In the genomic region with DNA sequence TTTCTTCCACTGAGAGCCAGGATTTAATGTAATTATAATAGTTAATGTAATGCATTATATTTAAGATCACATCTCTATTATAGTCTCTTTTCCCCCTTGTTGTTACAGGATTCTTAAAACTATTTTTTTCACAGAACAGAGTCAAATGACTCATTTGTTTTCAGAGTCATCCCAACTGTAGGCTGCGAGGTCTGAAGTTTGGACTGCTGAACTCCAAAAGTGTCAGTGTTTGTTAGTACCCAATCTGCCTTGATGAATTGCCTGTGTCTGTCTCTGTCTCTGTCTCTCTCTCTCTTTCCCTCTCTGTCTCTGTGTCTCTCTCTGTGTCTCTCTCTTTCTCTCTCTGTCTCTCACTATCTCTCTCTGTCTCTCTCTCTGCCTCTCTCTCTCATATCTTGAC, we compare ENCODE assay signal across 30 mouse cellular contexts. TPM values are rescaled to one million over a fixed set of nuclear protein-coding genes. Genes with fewer than 3 reads are reported as not detected.
DNase-seq lines count a peak whose midpoint lies in the region; ATAC-seq and TF ChIP-seq lines count a peak whose summit lies in the region.
"Had no signal": no experiment of that assay in that cellular context is flagged by ENCODE, and none has a peak within 500 bp of the region (broad histone marks: within the 10 kb centered on the region; RNA-seq: fewer than 3 reads in every experiment).

No protein-coding gene starts in this region.

- H3K9me3 ChIP-seq in liver, embryonic 16.5 days (replicated peaks; ENCODE audit: control insufficient read depth, low read length) = no peaks in the 10 kb centered on the region
- H3K9me3 ChIP-seq in liver, embryonic 12.5 days (replicated peaks) = no peaks in the 10 kb centered on the region; the same call in 1 of the 2 replicates
- H3K9me3 ChIP-seq in stomach, embryonic 16.5 days (replicated peaks; ENCODE audit: control insufficient read depth, low read length) = no peaks in the 10 kb centered on the region
- no peaks in the 10 kb centered on the region; the same call in 1 of the 2 replicates for H3K9me3 ChIP-seq in heart, embryonic 12.5 days (replicated peaks)
- H3K9me3 ChIP-seq: embryonic facial prominence, embryonic 12.5 days; embryonic facial prominence, embryonic 15.5 days; heart, embryonic 15.5 days; hindbrain, embryonic 13.5 days had no signal

- DNase-seq in kidney, adult 2 months = no peak
- no peak for DNase-seq in kidney, postnatal 36 days
- DNase-seq: adrenal gland, adult 2 months; adrenal gland, postnatal 14 days; B cell, adult 2 months; cerebellum, adult 11 months; cerebellum, adult 2 months; cerebellum, adult 9-11 months; cerebellum, postnatal 25 days; forebrain, postnatal 0 days; gastrocnemius, adult 2 months; gastrocnemius, postnatal 14 days; heart, adult 11 months; heart, postnatal 10 days; heart, postnatal 36 days had no signal

- no peak for TF ChIP-seq POLR2A in kidney, adult 2 months (IDR thresholded peaks at IDR 0.05; ENCODE audit: low read depth, low read length)

- H3K27ac ChIP-seq in kidney, adult 2 months (ENCODE audit: insufficient read depth, low read depth, low read length) = 0 out of 2 replicates have a peak overlapping the region, but pooled peaks have one; percentile 23
- H3K27ac ChIP-seq in liver, embryonic 16.5 days (ENCODE audit: low read length) = peak overlapping the region; percentile 51
- H3K27ac ChIP-seq in liver, embryonic 12.5 days = no peak overlapping the region
- peak overlapping the region; percentile 35 for H3K27ac ChIP-seq in stomach, embryonic 16.5 days (ENCODE audit: low read length)
- no peak overlapping the region for H3K27ac ChIP-seq in heart, embryonic 12.5 days (ENCODE audit: poor library complexity, severe bottlenecking)
- H3K27ac ChIP-seq: embryonic facial prominence, embryonic 12.5 days; embryonic facial prominence, embryonic 15.5 days; gastrocnemius, adult 2 months; heart, embryonic 15.5 days; hindbrain, embryonic 10.5 days; hindbrain, embryonic 13.5 days had no signal

- no peak overlapping the region for H3K4me3 ChIP-seq in kidney, adult 2 months (ENCODE audit: insufficient read depth, low read depth, low read length)
- no peak overlapping the region for H3K4me3 ChIP-seq in liver, embryonic 16.5 days (ENCODE audit: low read depth, low read length)
- no peak overlapping the region for H3K4me3 ChIP-seq in liver, embryonic 12.5 days
- H3K4me3 ChIP-seq in stomach, embryonic 16.5 days (replicated peaks; ENCODE audit: low read length) = no peak overlapping the region
- H3K4me3 ChIP-seq in heart, embryonic 12.5 days = no peak overlapping the region
- H3K4me3 ChIP-seq: embryonic facial prominence, embryonic 12.5 days; embryonic facial prominence, embryonic 15.5 days; gastrocnemius, adult 2 months; heart, embryonic 15.5 days; hindbrain, embryonic 10.5 days; hindbrain, embryonic 13.5 days had no signal

- WGBS in kidney, adult 2 months = 58% methylated on average over 1 of the region's 1 CpGs
- 50% methylated on average over 1 of the region's 1 CpGs for WGBS in liver, embryonic 16.5 days (ENCODE audit: insufficient replicate concordance)
- 52% methylated on average over 1 of the region's 1 CpGs for WGBS in liver, embryonic 12.5 days (ENCODE audit: insufficient replicate concordance)
- 58% methylated on average over 1 of the region's 1 CpGs for WGBS in stomach, embryonic 16.5 days
- WGBS in heart, embryonic 12.5 days = 89% methylated on average over 1 of the region's 1 CpGs

- no peaks in the 10 kb centered on the region for H3K27me3 ChIP-seq in kidney, adult 2 months (replicated peaks; ENCODE audit: control insufficient read depth, insufficient read depth, low read length)
- H3K27me3 ChIP-seq in liver, embryonic 16.5 days (ENCODE audit: control insufficient read depth, insufficient read depth, low read depth, low read length) = no peaks in the 10 kb centered on the region
- no peaks in the 10 kb centered on the region for H3K27me3 ChIP-seq in liver, embryonic 12.5 days (replicated peaks)
- no peaks in the 10 kb centered on the region for H3K27me3 ChIP-seq in stomach, embryonic 16.5 days (ENCODE audit: control insufficient read depth, insufficient read depth, low read length)
- no peaks in the 10 kb centered on the region for H3K27me3 ChIP-seq in heart, embryonic 12.5 days (replicated peaks)
- H3K27me3 ChIP-seq: CH12.LX; embryonic facial prominence, embryonic 12.5 days; embryonic facial prominence, embryonic 15.5 days; heart, embryonic 15.5 days; hindbrain, embryonic 13.5 days; Patski had no signal

- ATAC-seq in liver, embryonic 16.5 days (ENCODE audit: low read depth) = peak; percentile 35; the same call in 1 of the 2 replicates
- ATAC-seq in liver, embryonic 12.5 days = no peak
- ATAC-seq in stomach, embryonic 16.5 days (ENCODE audit: insufficient read depth, low FRiP score) = no peak
- no peak for ATAC-seq in megakaryocyte, adult 5-6 weeks (ENCODE audit: poor library complexity, severe bottlenecking)
- no peak for ATAC-seq in heart, embryonic 12.5 days (ENCODE audit: insufficient number of reproducible peaks, low FRiP score)
- ATAC-seq: forebrain, embryonic 14.5 days; forebrain, postnatal 0 days; Patski had no signal

- H3K9ac ChIP-seq in liver, embryonic 16.5 days (ENCODE audit: low read depth, low read length) = no peak overlapping the region
- no peak overlapping the region; the same call in 1 of the 2 replicates for H3K9ac ChIP-seq in liver, embryonic 12.5 days
- H3K9ac ChIP-seq in stomach, embryonic 16.5 days (ENCODE audit: low read length) = no peak overlapping the region
- no peak overlapping the region for H3K9ac ChIP-seq in heart, embryonic 12.5 days
- H3K9ac ChIP-seq: embryonic facial prominence, embryonic 12.5 days; embryonic facial prominence, embryonic 15.5 days; forebrain, postnatal 0 days; heart, embryonic 15.5 days; hindbrain, embryonic 13.5 days had no signal

- no peaks in the 10 kb centered on the region for H3K36me3 ChIP-seq in kidney, adult 2 months (ENCODE audit: control insufficient read depth, insufficient read depth, low read length)
- no peaks in the 10 kb centered on the region for H3K36me3 ChIP-seq in liver, embryonic 16.5 days (ENCODE audit: control insufficient read depth, insufficient read depth)
- no peaks in the 10 kb centered on the region for H3K36me3 ChIP-seq in liver, embryonic 12.5 days
- H3K36me3 ChIP-seq in stomach, embryonic 16.5 days (ENCODE audit: control insufficient read depth, insufficient read depth, low read length) = no peaks in the 10 kb centered on the region
- no peaks in the 10 kb centered on the region for H3K36me3 ChIP-seq in heart, embryonic 12.5 days
- H3K36me3 ChIP-seq: embryonic facial prominence, embryonic 12.5 days; embryonic facial prominence, embryonic 15.5 days; G1E; heart, embryonic 15.5 days; hindbrain, embryonic 10.5 days; hindbrain, embryonic 13.5 days had no signal

- no peak overlapping the region for H3K4me2 ChIP-seq in liver, embryonic 16.5 days (ENCODE audit: low read depth, low read length)
- H3K4me2 ChIP-seq in liver, embryonic 12.5 days = no peak overlapping the region
- no peak overlapping the region for H3K4me2 ChIP-seq in stomach, embryonic 16.5 days (ENCODE audit: low read depth, low read length)
- no peak overlapping the region for H3K4me2 ChIP-seq in heart, embryonic 12.5 days
- H3K4me2 ChIP-seq: embryonic facial prominence, embryonic 12.5 days; embryonic facial prominence, embryonic 15.5 days; heart, embryonic 11.5 days; heart, embryonic 15.5 days; hindbrain, embryonic 13.5 days had no signal

- no peak for TF ChIP-seq CTCF in kidney, adult 2 months (conservative IDR thresholded peaks at IDR 0.05; ENCODE audit: insufficient read depth, insufficient read length, low read depth, low read length)

- H3K4me1 ChIP-seq in kidney, adult 2 months (ENCODE audit: control insufficient read depth, insufficient read depth, low read length) = peaks cover 12% of the 10 kb centered on the region; the same call in 1 of the 2 replicates
- peaks cover under 1% of the 10 kb centered on the region; the same call in 1 of the 2 replicates for H3K4me1 ChIP-seq in liver, embryonic 16.5 days (ENCODE audit: control insufficient read depth, low read depth, low read length)
- peaks cover 6% of the 10 kb centered on the region for H3K4me1 ChIP-seq in liver, embryonic 12.5 days
- H3K4me1 ChIP-seq in stomach, embryonic 16.5 days (ENCODE audit: control insufficient read depth, insufficient read depth, low read length) = no peaks in the 10 kb centered on the region
- H3K4me1 ChIP-seq in heart, embryonic 12.5 days (replicated peaks) = no peaks in the 10 kb centered on the region
- H3K4me1 ChIP-seq: embryonic facial prominence, embryonic 12.5 days; embryonic facial prominence, embryonic 15.5 days; heart, embryonic 15.5 days; hindbrain, embryonic 10.5 days; hindbrain, embryonic 13.5 days had no signal

RNA-seq across cellular contexts. Expression of a gene that starts 8.5 kb away (rescaled TPM):
- 15.4 and 27.5 TPM in 2 replicates for polyA plus RNA-seq in kidney, adult 2 months (2012; rRNA removed)
- 18.7 and 24.3 TPM in 2 replicates for polyA plus RNA-seq in liver, embryonic 16.5 days (2015; fragmentation: Nextera tagmentation; extraction: Ambion mirVana)
- 12.6 TPM in 2 replicates for polyA plus RNA-seq in liver, embryonic 12.5 days (2016; fragmentation: Nextera tagmentation; extraction: Ambion mirVana)
- polyA plus RNA-seq in stomach, embryonic 16.5 days (2015; fragmentation: Nextera tagmentation; extraction: Ambion mirVana) = 29.3 and 34.3 TPM in 2 replicates
- total RNA-seq in megakaryocyte, adult 5-6 weeks (2015) = 113 TPM in 2 replicates
- total RNA-seq in megakaryocyte, adult 5-6 weeks (2017) = 67.7 and 75.5 TPM in 2 replicates
- polyA plus RNA-seq in heart, embryonic 12.5 days (2016; fragmentation: Nextera tagmentation; extraction: Ambion mirVana) = 1.9 and 2.4 TPM in 2 replicates

RNA-seq across cellular contexts. Expression of a gene that starts 23.9 kb away (rescaled TPM):
- 6.6 and 8.1 TPM in 2 replicates for polyA plus RNA-seq in kidney, adult 2 months (2012; rRNA removed)
- 2.2 and 2.7 TPM in 2 replicates for polyA plus RNA-seq in liver, embryonic 16.5 days (2015; fragmentation: Nextera tagmentation; extraction: Ambion mirVana)
- 3.0 and 3.6 TPM in 2 replicates for polyA plus RNA-seq in liver, embryonic 12.5 days (2016; fragmentation: Nextera tagmentation; extraction: Ambion mirVana)
- polyA plus RNA-seq in stomach, embryonic 16.5 days (2015; fragmentation: Nextera tagmentation; extraction: Ambion mirVana) = 1.2 and 1.4 TPM in 2 replicates
- total RNA-seq in megakaryocyte, adult 5-6 weeks (2015) = 0.91 TPM in 1 of 2 replicates, not detected in the other
- total RNA-seq in megakaryocyte, adult 5-6 weeks (2017) = 0.22 and 0.53 TPM in 2 replicates
- 20.2 and 21.0 TPM in 2 replicates for polyA plus RNA-seq in heart, embryonic 12.5 days (2016; fragmentation: Nextera tagmentation; extraction: Ambion mirVana)

RNA-seq across cellular contexts. Expression of a gene that starts 33.4 kb away (rescaled TPM):
- 9.2 and 11.9 TPM in 2 replicates for polyA plus RNA-seq in kidney, adult 2 months (2012; rRNA removed)
- polyA plus RNA-seq in liver, embryonic 16.5 days (2015; fragmentation: Nextera tagmentation; extraction: Ambion mirVana) = 4.8 and 5.7 TPM in 2 replicates
- polyA plus RNA-seq in liver, embryonic 12.5 days (2016; fragmentation: Nextera tagmentation; extraction: Ambion mirVana) = 14.3 and 17.4 TPM in 2 replicates
- polyA plus RNA-seq in stomach, embryonic 16.5 days (2015; fragmentation: Nextera tagmentation; extraction: Ambion mirVana) = 71.3 and 77.0 TPM in 2 replicates
- 0.16 TPM in 1 of 2 replicates, not detected in the other for total RNA-seq in megakaryocyte, adult 5-6 weeks (2015)
- 0.41 and 1.0 TPM in 2 replicates for total RNA-seq in megakaryocyte, adult 5-6 weeks (2017)
- polyA plus RNA-seq in heart, embryonic 12.5 days (2016; fragmentation: Nextera tagmentation; extraction: Ambion mirVana) = 21.3 and 23.1 TPM in 2 replicates

RNA-seq across cellular contexts. Expression of a gene that starts 35.6 kb away (rescaled TPM):
- 108 and 114 TPM in 2 replicates for polyA plus RNA-seq in kidney, adult 2 months (2012; rRNA removed)
- 58.9 and 65.6 TPM in 2 replicates for polyA plus RNA-seq in liver, embryonic 16.5 days (2015; fragmentation: Nextera tagmentation; extraction: Ambion mirVana)
- polyA plus RNA-seq in liver, embryonic 12.5 days (2016; fragmentation: Nextera tagmentation; extraction: Ambion mirVana) = 49.5 and 51.4 TPM in 2 replicates
- 114 and 128 TPM in 2 replicates for polyA plus RNA-seq in stomach, embryonic 16.5 days (2015; fragmentation: Nextera tagmentation; extraction: Ambion mirVana)
- 39.9 and 42.3 TPM in 2 replicates for total RNA-seq in megakaryocyte, adult 5-6 weeks (2015)
- 170 and 195 TPM in 2 replicates for total RNA-seq in megakaryocyte, adult 5-6 weeks (2017)
- polyA plus RNA-seq in heart, embryonic 12.5 days (2016; fragmentation: Nextera tagmentation; extraction: Ambion mirVana) = 52.2 and 52.4 TPM in 2 replicates

RNA-seq across cellular contexts. Expression of a gene that starts 39.0 kb away (rescaled TPM):
- 101 and 132 TPM in 2 replicates for polyA plus RNA-seq in kidney, adult 2 months (2012; rRNA removed)
- polyA plus RNA-seq in liver, embryonic 16.5 days (2015; fragmentation: Nextera tagmentation; extraction: Ambion mirVana) = 13.4 and 14.8 TPM in 2 replicates
- 33.2 and 36.9 TPM in 2 replicates for polyA plus RNA-seq in liver, embryonic 12.5 days (2016; fragmentation: Nextera tagmentation; extraction: Ambion mirVana)
- 68.6 and 79.4 TPM in 2 replicates for polyA plus RNA-seq in stomach, embryonic 16.5 days (2015; fragmentation: Nextera tagmentation; extraction: Ambion mirVana)
- 8.2 and 9.2 TPM in 2 replicates for total RNA-seq in megakaryocyte, adult 5-6 weeks (2015)
- total RNA-seq in megakaryocyte, adult 5-6 weeks (2017) = 4.5 and 9.1 TPM in 2 replicates
- 74.3 and 75.1 TPM in 2 replicates for polyA plus RNA-seq in heart, embryonic 12.5 days (2016; fragmentation: Nextera tagmentation; extraction: Ambion mirVana)

Comparison
In these comparisons a context has a peak if more than half of its experiments do, and no peak if none do; other contexts are left out.
1. H3K27ac ChIP-seq: peak in kidney, adult 2 months (single experiment), liver, embryonic 16.5 days (single experiment) and stomach, embryonic 16.5 days (single experiment); none in liver, embryonic 12.5 days (single experiment) and heart, embryonic 12.5 days (single experiment).